Mouse (Mus musculus) neutrophil, adult 5-6 weeks (primary cell): ENCODE results near the gene Adcy1. TPM values are rescaled to one million over a fixed set of nuclear protein-coding genes. Genes with fewer than 3 reads are reported as not detected.

Source experiments
- ATAC-seq: fragments of 151-379, 151-347 bp; 2 replicates; pipeline ENCODE4 v1.8.0; 2017; ENCODE audit warnings: mild to moderate bottlenecking, moderate TSS enrichment; ENCODE audit not compliant: insufficient number of reproducible peaks, poor library complexity, low FRiP score, severe bottlenecking; ENCODE audit errors: extremely low read depth
- total RNA-seq: library from RNA; stranded (forward); fragments of 200-1000 nt; gene quantifications from 2 replicates; pipeline ENCODE4 v1.2.3, GENCODE M21; 2017

The Adcy1 gene
- total RNA-seq = not detected in 2 replicates

GRCm38 (mm10) chr11:7063001-7063584 is at the start of gene Adcy1:
Gene Adcy1, plus strand, starts transcription at chr11:7063489.
- ATAC-seq = no peak

GRCm38 (mm10) chr11:7016907-7017306 is 46.4 kb upstream of the Adcy1 start:
- ATAC-seq = no peak

- no peak for ATAC-seq
Observed at GRCm38 (mm10) chr11:7018078-7018477, 45.2 kb upstream of the Adcy1 start.

- ATAC-seq = no peak
Observed at GRCm38 (mm10) chr11:7019006-7019525, 44.2 kb upstream of the Adcy1 start.

GRCm38 (mm10) chr11:7033063-7033462 is 30.2 kb upstream of the Adcy1 start:
- no peak for ATAC-seq

GRCm38 (mm10) chr11:7039722-7040121 is 23.6 kb upstream of the Adcy1 start:
- ATAC-seq = no peak

GRCm38 (mm10) chr11:7040801-7041200 is 22.5 kb upstream of the Adcy1 start:
- no peak for ATAC-seq

GRCm38 (mm10) chr11:7047176-7047575 is 16.1 kb upstream of the Adcy1 start:
- no peak for ATAC-seq

GRCm38 (mm10) chr11:7047584-7047983 is 15.7 kb upstream of the Adcy1 start:
- no peak for ATAC-seq

- no peak for ATAC-seq
Observed at GRCm38 (mm10) chr11:7053710-7054109, 9.6 kb upstream of the Adcy1 start.

GRCm38 (mm10) chr11:7054662-7055265 is 8.5 kb upstream of the Adcy1 start:
- no peak for ATAC-seq

GRCm38 (mm10) chr11:7055455-7056017 is 7.8 kb upstream of the Adcy1 start:
- no peak for ATAC-seq

- no peak for ATAC-seq
Observed at GRCm38 (mm10) chr11:7056121-7056520, 7.2 kb upstream of the Adcy1 start.

- no peak for ATAC-seq
Observed at GRCm38 (mm10) chr11:7057781-7058180, 5.5 kb upstream of the Adcy1 start.

GRCm38 (mm10) chr11:7061961-7062360 is 1.3 kb upstream of the Adcy1 start:
- ATAC-seq = no peak

GRCm38 (mm10) chr11:7062566-7062965 is 723 bp upstream of the Adcy1 start:
- ATAC-seq = no peak

GRCm38 (mm10) chr11:7063681-7064267 is 485 bp downstream of the Adcy1 start:
- no peak for ATAC-seq

GRCm38 (mm10) chr11:7064484-7065185 is 1.3 kb downstream of the Adcy1 start:
- ATAC-seq = no peak

GRCm38 (mm10) chr11:7065388-7065787 is 2.1 kb downstream of the Adcy1 start:
- no peak for ATAC-seq
